Mouse (Mus musculus) E14TG2a.4 (cell line): ENCODE data around the gene Cstad.
A peak's percentile ranks its signal among the peaks of the same experiment; 100 is the strongest.

Experiments used
- H3K27me3 ChIP-seq: 2 replicates; pipeline ENCODE4 v1.6.1; 2014; ENCODE audit warnings: low read length, control low read depth; ENCODE audit not compliant: insufficient read depth
- H3K36me3 ChIP-seq: 2 replicates; pipeline ENCODE4 v1.6.1; 2014; ENCODE audit warnings: low read length, control low read depth; ENCODE audit not compliant: insufficient read depth
- H3K4me1 ChIP-seq: replicated peaks from 2 replicates; pipeline ENCODE4 v1.6.1; 2014; ENCODE audit warnings: low read depth, low read length, control low read depth
- H3K4me3 ChIP-seq: replicated peaks from 2 replicates; pipeline ENCODE4 v1.5.1; 2014; ENCODE audit warnings: mild to moderate bottlenecking, low read length
- H3K9me3 ChIP-seq: 2 replicates; pipeline ENCODE4 v1.6.1; 2014; ENCODE audit warnings: low read length, control low read depth
- CTCF ChIP-seq: conservative IDR thresholded peaks from 2 replicates; pipeline ENCODE4 v1.5.1; 2014; ENCODE audit warnings: low read length
- NANOG ChIP-seq: IDR thresholded peaks from 2 replicates; pipeline ENCODE4 v1.6.1; 2014; ENCODE audit warnings: borderline replicate concordance, low read length, mixed read lengths
- POU5F1 ChIP-seq: IDR thresholded peaks from 2 replicates; pipeline ENCODE4 v1.6.1; 2014; ENCODE audit warnings: low read length, borderline replicate concordance

The Cstad gene

GRCm38 (mm10) chr2:30589781-30590180 lies 5.1 kb upstream of the Cstad start:
- Histone ChIP-seq H3K27me3 (peaks cover 10% of the 10 kb centered on the region), H3K9me3 (no peaks in the 10 kb centered on the region), H3K4me3 (no peak overlapping the region), H3K36me3 (no peaks in the 10 kb centered on the region), H3K4me1 (peaks cover 62% of the 10 kb centered on the region)
- TF ChIP-seq NANOG, result no peak
- TF ChIP-seq POU5F1, result no peak
- no peak for TF ChIP-seq CTCF

- no peaks in the 10 kb centered on the region for H3K36me3 ChIP-seq
- no peak for TF ChIP-seq CTCF
- no peak for TF ChIP-seq POU5F1
- TF ChIP-seq NANOG, result no peak
- peaks cover 70% of the 10 kb centered on the region for H3K4me1 ChIP-seq
- H3K9me3 ChIP-seq, result no peaks in the 10 kb centered on the region
- H3K4me3 ChIP-seq, result no peak overlapping the region
- peaks cover 2% of the 10 kb centered on the region; the same call in 1 of the 2 replicates for H3K27me3 ChIP-seq
Measured at GRCm38 (mm10) chr2:30590909-30591308, 3.9 kb upstream of the Cstad start.

- Histone ChIP-seq H3K9me3 (no peaks in the 10 kb centered on the region), H3K4me3 (no peak overlapping the region), H3K36me3 (no peaks in the 10 kb centered on the region), H3K4me1 (peaks cover 73% of the 10 kb centered on the region), H3K27me3 (no peaks in the 10 kb centered on the region)
- TF ChIP-seq NANOG (no peak), CTCF (no peak), POU5F1 (no peak)
Measured at GRCm38 (mm10) chr2:30592391-30592790, 2.4 kb upstream of the Cstad start.

GRCm38 (mm10) chr2:30592951-30593350 lies 1.9 kb upstream of the Cstad start:
- Histone ChIP-seq H3K9me3 (no peaks in the 10 kb centered on the region), H3K4me1 (peaks cover 72% of the 10 kb centered on the region), H3K4me3 (no peak overlapping the region; the same call in 1 of the 2 replicates), H3K36me3 (no peaks in the 10 kb centered on the region), H3K27me3 (no peaks in the 10 kb centered on the region)
- TF ChIP-seq CTCF (no peak), NANOG (no peak), POU5F1 (no peak)

GRCm38 (mm10) chr2:30593636-30594310 lies 1.1 kb upstream of the Cstad start:
- H3K9me3 ChIP-seq, result no peaks in the 10 kb centered on the region
- peaks cover 71% of the 10 kb centered on the region for H3K4me1 ChIP-seq
- 0 out of 2 replicates have a peak, but pooled peaks cover 2% of the 10 kb centered on the region for H3K27me3 ChIP-seq
- H3K4me3 ChIP-seq, result peak overlapping the region; percentile 78
- TF ChIP-seq CTCF, result no peak
- TF ChIP-seq NANOG, result no peak
- no peak for TF ChIP-seq POU5F1
- H3K36me3 ChIP-seq, result no peaks in the 10 kb centered on the region

- no peak for TF ChIP-seq NANOG
- no peak for TF ChIP-seq POU5F1
- TF ChIP-seq CTCF, result no peak
- H3K4me3 ChIP-seq, result no peak overlapping the region
- H3K36me3 ChIP-seq, result no peaks in the 10 kb centered on the region
- H3K9me3 ChIP-seq, result no peaks in the 10 kb centered on the region
- 0 out of 2 replicates have a peak, but pooled peaks cover 2% of the 10 kb centered on the region for H3K27me3 ChIP-seq
- H3K4me1 ChIP-seq, result peaks cover 82% of the 10 kb centered on the region
Measured at GRCm38 (mm10) chr2:30595796-30596195, 956 bp downstream of the Cstad start.

- H3K27me3 ChIP-seq, result peaks cover 25% of the 10 kb centered on the region
Measured at GRCm38 (mm10) chr2:30599621-30600020, 4.8 kb downstream of the Cstad start.

GRCm38 (mm10) chr2:30600291-30600690 lies 5.5 kb downstream of the Cstad start:
- H3K27me3 ChIP-seq, result peaks cover 32% of the 10 kb centered on the region
- H3K4me1 ChIP-seq, result peaks cover 82% of the 10 kb centered on the region
- H3K9me3 ChIP-seq, result no peaks in the 10 kb centered on the region
- H3K4me3 ChIP-seq, result peak overlapping the region; percentile 48
- no peak for TF ChIP-seq NANOG
- no peak for TF ChIP-seq POU5F1
- no peak for TF ChIP-seq CTCF
- H3K36me3 ChIP-seq, result no peaks in the 10 kb centered on the region

More at GRCm38 (mm10) chr2:30599621-30600020, 4.8 kb downstream of the Cstad start:
- Histone ChIP-seq H3K4me1 (peaks cover 79% of the 10 kb centered on the region), H3K9me3 (no peaks in the 10 kb centered on the region), H3K36me3 (no peaks in the 10 kb centered on the region), H3K4me3 (no peak overlapping the region)
- TF ChIP-seq NANOG (no peak), POU5F1 (no peak), CTCF (no peak)
